Mouse (Mus musculus): ENCODE results near the gene Mms19. TPM values are rescaled to one million over a fixed set of nuclear protein-coding genes. Genes with fewer than 3 reads are reported as not detected.

Mms19 gene
- polyA plus RNA-seq (2012; rRNA removed): 54.9 and 65.5 TPM in 2 replicates

GRCm38 (mm10) chr19:41980819-41981594, at the start of gene Mms19:
Gene Mms19 (minus strand): TSS chr19:41981157.
- TF ChIP-seq CTCF (IDR thresholded peaks at IDR 0.05; ENCODE audit: borderline replicate concordance, insufficient read depth, low read depth, low read length) (no peak), POLR2A (IDR thresholded peaks at IDR 0.05; ENCODE audit: borderline replicate concordance, insufficient read depth, low read length) (peak; percentile 87)
- Histone ChIP-seq H3K27ac (ENCODE audit: insufficient read depth, low read length) (peak within 1 kb of the TSS; percentile 70), H3K4me1 (ENCODE audit: control insufficient read depth, insufficient read depth, low read length) (peaks cover 4% of the 10 kb centered on the region), H3K27me3 (ENCODE audit: control insufficient read depth, insufficient read depth, low read length) (no peaks in the 10 kb centered on the region), H3K4me3 (replicated peaks; ENCODE audit: insufficient read depth, low read depth, low read length) (peak within 1 kb of the TSS; percentile 89)
- peak; percentile 99 for DNase-seq
- WGBS: under 1% methylated on average over 67 of the region's 68 CpGs

GRCm38 (mm10) chr19:42026158-42026557, 45.2 kb upstream of the Mms19 start:
- Histone ChIP-seq H3K4me3 (replicated peaks; ENCODE audit: insufficient read depth, low read depth, low read length) (no peak overlapping the region), H3K27me3 (ENCODE audit: control insufficient read depth, insufficient read depth, low read length) (no peaks in the 10 kb centered on the region), H3K27ac (ENCODE audit: insufficient read depth, low read length) (no peak overlapping the region), H3K4me1 (ENCODE audit: control insufficient read depth, insufficient read depth, low read length) (peaks cover 14% of the 10 kb centered on the region)
- DNase-seq: peak; percentile 84 to 91
- WGBS: 2% methylated on average over 5 of the region's 5 CpGs
- no peak for TF ChIP-seq POLR2A (IDR thresholded peaks at IDR 0.05; ENCODE audit: borderline replicate concordance, insufficient read depth, low read length)
- peak; percentile 96 for TF ChIP-seq CTCF (IDR thresholded peaks at IDR 0.05; ENCODE audit: borderline replicate concordance, insufficient read depth, low read depth, low read length)

- WGBS: 91% methylated on average over 2 of the region's 2 CpGs
- Histone ChIP-seq H3K27ac (ENCODE audit: insufficient read depth, low read length) (no peak overlapping the region), H3K4me3 (replicated peaks; ENCODE audit: insufficient read depth, low read depth, low read length) (no peak overlapping the region), H3K4me1 (ENCODE audit: control insufficient read depth, insufficient read depth, low read length) (peaks cover 30% of the 10 kb centered on the region), H3K27me3 (ENCODE audit: control insufficient read depth, insufficient read depth, low read length) (no peaks in the 10 kb centered on the region)
- DNase-seq: no peak
- TF ChIP-seq CTCF (IDR thresholded peaks at IDR 0.05; ENCODE audit: borderline replicate concordance, insufficient read depth, low read depth, low read length) (no peak), POLR2A (IDR thresholded peaks at IDR 0.05; ENCODE audit: borderline replicate concordance, insufficient read depth, low read length) (no peak)
These were observed 41.5 kb upstream of the Mms19 start for GRCm38 (mm10) chr19:42022542-42022848.

- H3K27me3 ChIP-seq (ENCODE audit: control insufficient read depth, insufficient read depth, low read length): no peaks in the 10 kb centered on the region
- TF ChIP-seq POLR2A (IDR thresholded peaks at IDR 0.05; ENCODE audit: borderline replicate concordance, insufficient read depth, low read length) (no peak), CTCF (IDR thresholded peaks at IDR 0.05; ENCODE audit: borderline replicate concordance, insufficient read depth, low read depth, low read length) (no peak)
- WGBS: 64% methylated on average over 10 of the region's 10 CpGs
- DNase-seq: no peak
- no peak overlapping the region for H3K27ac ChIP-seq (ENCODE audit: insufficient read depth, low read length)
- no peak overlapping the region for H3K4me3 ChIP-seq (replicated peaks; ENCODE audit: insufficient read depth, low read depth, low read length)
- peaks cover 32% of the 10 kb centered on the region for H3K4me1 ChIP-seq (ENCODE audit: control insufficient read depth, insufficient read depth, low read length)
These were observed 41.0 kb upstream of the Mms19 start for GRCm38 (mm10) chr19:42021681-42022541.

- Histone ChIP-seq H3K27ac (ENCODE audit: insufficient read depth, low read length) (no peak overlapping the region), H3K4me3 (replicated peaks; ENCODE audit: insufficient read depth, low read depth, low read length) (no peak overlapping the region), H3K27me3 (ENCODE audit: control insufficient read depth, insufficient read depth, low read length) (no peaks in the 10 kb centered on the region), H3K4me1 (ENCODE audit: control insufficient read depth, insufficient read depth, low read length) (peaks cover 43% of the 10 kb centered on the region)
- no peak for DNase-seq
- TF ChIP-seq POLR2A (IDR thresholded peaks at IDR 0.05; ENCODE audit: borderline replicate concordance, insufficient read depth, low read length): no peak
- TF ChIP-seq CTCF (IDR thresholded peaks at IDR 0.05; ENCODE audit: borderline replicate concordance, insufficient read depth, low read depth, low read length): no peak
- WGBS: 83% methylated on average over 4 of the region's 4 CpGs
These were observed 38.1 kb upstream of the Mms19 start for GRCm38 (mm10) chr19:42019011-42019522.

- no peak for TF ChIP-seq CTCF (IDR thresholded peaks at IDR 0.05; ENCODE audit: borderline replicate concordance, insufficient read depth, low read depth, low read length)
- TF ChIP-seq POLR2A (IDR thresholded peaks at IDR 0.05; ENCODE audit: borderline replicate concordance, insufficient read depth, low read length): no peak
- Histone ChIP-seq H3K4me1 (ENCODE audit: control insufficient read depth, insufficient read depth, low read length) (peaks cover 36% of the 10 kb centered on the region), H3K27ac (ENCODE audit: insufficient read depth, low read length) (peak overlapping the region; percentile 52), H3K27me3 (ENCODE audit: control insufficient read depth, insufficient read depth, low read length) (no peaks in the 10 kb centered on the region), H3K4me3 (replicated peaks; ENCODE audit: insufficient read depth, low read depth, low read length) (no peak overlapping the region)
- peak; percentile 90 to 98 for DNase-seq
- 6% methylated on average over 8 of the region's 8 CpGs for WGBS
These were observed 36.7 kb upstream of the Mms19 start for GRCm38 (mm10) chr19:42017399-42018247.

- no peak for TF ChIP-seq POLR2A (IDR thresholded peaks at IDR 0.05; ENCODE audit: borderline replicate concordance, insufficient read depth, low read length)
- no peak for TF ChIP-seq CTCF (IDR thresholded peaks at IDR 0.05; ENCODE audit: borderline replicate concordance, insufficient read depth, low read depth, low read length)
- H3K4me3 ChIP-seq (replicated peaks; ENCODE audit: insufficient read depth, low read depth, low read length): no peak overlapping the region
- H3K27me3 ChIP-seq (ENCODE audit: control insufficient read depth, insufficient read depth, low read length): no peaks in the 10 kb centered on the region
- DNase-seq: no peak
- WGBS: 33% methylated on average over 5 of the region's 5 CpGs
- H3K27ac ChIP-seq (ENCODE audit: insufficient read depth, low read length): peak overlapping the region; percentile 18
- H3K4me1 ChIP-seq (ENCODE audit: control insufficient read depth, insufficient read depth, low read length): peaks cover 32% of the 10 kb centered on the region
These were observed 35.9 kb upstream of the Mms19 start for GRCm38 (mm10) chr19:42016840-42017239.

Data from cerebellum, adult 2 months (tissue).